Mouse (Mus musculus) kidney, postnatal 36 days (tissue): ENCODE measurements around the gene Sult6b2.

Experiments
- DNase-seq, 2 experiments: peaks; one replicate each; pipeline ENCODE4 v3.0.0; 2021 to 2022; ENCODE audit warnings: mixed read lengths in 2 of 2

Gene Sult6b2

DNA sequence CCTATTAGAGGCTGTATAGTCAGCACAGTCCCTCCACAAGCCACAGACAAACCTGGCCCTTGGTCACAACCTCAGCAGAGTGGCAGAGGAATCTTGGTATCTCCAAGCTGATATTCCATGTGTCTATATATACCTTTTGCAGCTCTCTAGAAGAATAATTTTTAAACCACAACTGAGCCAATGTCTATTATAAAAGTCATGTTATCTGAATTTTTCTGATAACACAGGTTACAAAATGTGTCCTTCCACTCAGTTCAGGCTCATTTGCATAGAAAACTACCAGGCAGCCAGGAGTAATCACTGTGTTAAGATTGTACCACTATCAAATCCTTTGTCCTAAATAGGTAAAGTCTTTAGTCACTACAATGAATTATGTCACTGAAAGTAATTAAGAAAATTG is at the start of gene Sult6b2:
Sult6b2 (minus strand) TSS at position 101 of the 400 bp plus-strand sequence.
- no peak for DNase-seq

DNA sequence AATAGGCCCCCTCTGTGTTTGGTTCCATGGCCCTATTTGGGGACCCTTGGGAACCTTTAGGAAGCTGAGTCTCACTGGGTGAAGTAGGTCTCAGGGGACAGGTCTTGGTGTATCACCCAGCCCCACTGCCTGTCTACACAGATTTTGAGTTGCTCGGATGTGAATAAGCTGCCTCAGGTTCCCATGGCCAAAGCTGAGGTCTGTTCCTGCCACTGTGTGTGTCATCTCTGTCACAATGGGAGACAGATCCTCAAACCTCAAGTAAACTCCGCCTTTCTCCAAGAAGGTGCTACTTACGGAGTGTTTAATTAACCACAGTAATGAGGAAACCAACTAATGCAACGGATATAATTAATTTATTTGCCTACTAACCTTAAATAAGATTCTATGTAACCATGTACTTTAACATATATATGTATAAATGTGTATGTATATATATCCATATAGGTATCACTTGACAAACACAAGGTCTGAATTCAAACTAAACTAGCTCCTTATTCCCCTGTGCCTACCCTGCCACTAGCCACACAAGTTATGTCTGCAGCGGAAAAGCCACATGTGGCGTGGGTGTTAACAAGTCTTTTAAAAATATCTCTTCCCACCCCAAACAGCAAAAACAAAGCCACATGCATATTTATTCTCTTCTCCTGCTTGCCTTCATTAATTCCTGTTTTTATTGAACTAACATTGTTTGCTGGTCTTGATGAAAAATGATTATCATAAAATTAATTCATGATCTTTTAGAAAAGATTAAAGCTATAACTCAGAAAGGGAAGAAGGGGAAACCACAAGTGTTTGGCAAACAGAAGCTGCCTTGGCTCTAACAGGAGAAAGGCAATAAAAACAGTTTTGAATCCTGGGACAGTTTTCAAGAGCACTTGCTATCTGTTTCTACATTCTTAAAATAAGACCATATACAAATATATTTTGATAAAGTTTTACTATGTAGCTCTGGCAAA is 48.4 kb upstream of the Sult6b2 start:
- no peak for DNase-seq

DNA sequence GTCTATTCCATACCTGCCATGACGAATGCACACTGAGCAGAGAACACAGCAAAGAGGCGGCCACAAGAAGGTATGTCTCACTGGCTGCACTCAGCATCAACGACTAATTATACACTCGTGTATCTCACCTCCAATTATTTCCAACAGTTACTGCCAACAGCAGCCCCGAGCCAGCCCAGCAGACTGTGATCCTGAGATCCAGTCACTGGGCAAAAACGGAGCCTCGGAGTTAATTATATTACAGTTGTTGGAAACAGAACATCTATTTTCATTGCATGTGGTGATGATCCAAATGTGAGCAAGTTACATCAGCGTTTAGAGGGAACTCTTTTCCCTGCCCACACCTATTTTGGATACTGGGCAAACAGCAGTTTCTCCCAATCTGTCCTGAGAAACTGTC is 46.1 kb upstream of the Sult6b2 start:
- DNase-seq = no peak

DNA sequence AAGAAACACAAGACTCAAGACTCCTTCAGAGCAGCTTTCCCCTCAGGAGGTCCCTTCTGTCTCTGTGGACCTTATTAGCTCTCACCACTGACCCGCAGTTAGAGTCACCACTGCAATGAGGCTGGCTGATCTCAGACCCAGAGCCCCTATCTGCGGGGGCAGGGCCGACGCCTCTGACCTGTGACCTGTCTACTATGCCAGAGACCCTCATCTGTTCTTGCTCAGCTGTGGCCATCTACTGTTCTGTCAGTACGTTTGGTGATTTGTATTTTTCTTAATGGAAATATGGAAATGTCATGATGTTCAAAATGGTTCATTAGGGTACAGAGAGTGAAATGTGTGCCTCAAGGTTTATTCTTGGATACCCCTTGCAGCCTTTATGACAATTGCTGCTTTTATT is 45.0 kb upstream of the Sult6b2 start:
- no peak for DNase-seq

DNA sequence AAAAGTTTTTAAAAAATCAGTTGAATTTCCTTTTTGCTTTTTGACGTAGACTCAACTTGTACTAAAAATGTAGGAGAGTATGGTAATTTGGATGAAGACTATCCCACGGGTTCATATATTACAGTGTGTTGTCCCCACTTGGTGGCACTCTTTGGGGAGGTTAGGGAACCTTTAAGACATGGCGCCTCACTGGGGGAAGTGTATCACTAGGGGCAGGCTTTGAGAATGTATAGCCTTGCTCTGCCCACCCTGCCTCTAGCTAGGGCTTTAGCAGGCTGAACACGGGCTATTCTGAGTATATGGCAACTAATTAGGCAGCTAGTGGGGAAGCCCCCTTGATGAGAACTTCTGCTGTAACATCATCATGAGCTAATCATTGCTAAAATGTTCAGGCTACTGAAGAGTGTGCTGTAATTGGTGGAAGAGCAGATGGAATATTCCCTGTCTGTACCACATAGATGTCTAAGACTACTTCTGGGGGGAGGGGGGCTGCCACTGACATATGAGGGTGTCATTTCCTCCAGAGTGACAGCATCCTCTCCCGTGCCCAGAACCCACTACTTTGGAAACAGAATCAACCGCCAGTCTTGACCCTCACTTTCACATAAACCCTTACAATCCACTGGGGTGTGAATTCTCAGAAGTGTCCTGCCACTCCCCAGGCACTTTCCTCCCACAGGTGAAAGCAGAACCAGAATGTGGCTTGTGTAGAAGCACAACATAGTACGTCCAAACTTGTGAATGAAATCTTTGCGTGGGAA is 43.8 kb upstream of the Sult6b2 start:
- DNase-seq = no peak

DNA sequence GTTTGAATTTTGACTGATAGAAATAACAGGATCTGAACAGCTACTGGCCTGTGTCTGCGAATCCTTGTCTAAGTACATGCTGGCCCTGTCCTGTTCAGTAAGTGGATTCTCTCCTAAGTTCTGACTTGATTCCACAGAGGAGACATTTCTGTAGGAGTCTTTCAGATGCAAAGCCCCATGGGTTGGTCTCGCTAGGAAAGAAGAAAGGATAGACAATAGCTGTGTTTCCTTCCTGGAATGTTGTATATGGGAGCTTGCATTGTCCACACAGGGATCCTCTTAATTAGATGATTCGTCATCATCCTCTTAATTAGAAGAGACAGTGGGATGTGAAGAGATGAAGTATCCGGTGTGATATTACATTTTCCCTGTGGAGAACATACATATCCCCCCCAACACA is 42.6 kb upstream of the Sult6b2 start:
- no peak for DNase-seq

DNA sequence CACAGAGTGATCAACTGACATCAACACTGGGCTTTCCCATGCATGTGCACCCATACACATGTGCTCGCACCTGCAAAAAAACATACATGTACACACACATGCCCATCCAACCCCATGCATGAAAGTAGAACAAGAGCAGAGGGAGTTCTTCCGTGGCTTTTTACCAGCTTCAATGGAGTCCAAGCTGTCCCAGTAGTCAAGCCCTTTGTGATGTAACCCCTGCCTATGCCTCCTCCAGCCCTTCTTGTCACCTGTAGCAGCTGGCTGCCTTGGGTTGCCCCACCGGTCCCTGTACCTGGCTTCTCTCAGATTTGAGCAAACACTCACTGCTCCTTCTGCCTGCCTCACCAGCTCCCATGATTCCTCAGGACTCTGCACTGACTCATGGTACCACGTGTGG is 40.8 kb upstream of the Sult6b2 start:
- no peak for DNase-seq

DNA sequence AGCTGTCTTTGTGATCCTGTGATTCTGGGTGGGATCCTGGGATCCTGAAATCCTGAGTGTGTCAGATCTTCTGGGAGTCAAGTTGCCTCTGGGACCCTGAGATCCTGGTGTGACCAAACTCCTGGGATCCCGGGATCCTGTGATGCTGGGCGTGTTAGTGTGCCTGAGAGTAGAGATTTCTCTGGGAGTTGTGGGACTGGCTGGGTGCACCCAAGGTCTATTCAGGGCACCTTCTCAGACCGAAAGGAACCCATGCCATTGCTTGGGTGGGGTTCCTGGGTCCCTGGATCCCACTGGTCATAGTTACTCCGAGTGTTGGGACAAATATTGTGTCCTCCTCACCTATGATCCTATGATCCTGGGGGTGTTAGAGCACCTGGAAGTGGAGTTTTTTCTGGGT is 39.8 kb upstream of the Sult6b2 start:
- no peak for DNase-seq

DNA sequence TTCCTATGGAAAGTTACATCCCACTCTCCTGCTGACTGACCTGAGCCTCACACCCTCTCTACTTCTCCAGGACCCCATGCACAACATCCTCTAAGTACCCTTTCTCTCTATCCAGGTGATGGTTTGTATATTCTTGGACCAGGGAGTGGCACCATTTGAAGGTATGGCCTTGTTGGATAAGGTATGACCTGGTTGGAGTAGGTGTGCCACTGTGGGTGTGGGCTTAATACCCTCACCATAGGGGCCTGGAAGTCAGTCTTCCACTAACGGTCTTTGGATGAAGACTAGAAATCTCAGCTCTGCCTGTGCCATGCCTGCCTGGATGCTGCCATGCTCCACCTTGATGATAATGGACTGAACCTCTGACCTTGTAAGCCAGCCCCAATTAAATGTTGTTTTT is 34.2 kb upstream of the Sult6b2 start:
- DNase-seq = no peak

DNA sequence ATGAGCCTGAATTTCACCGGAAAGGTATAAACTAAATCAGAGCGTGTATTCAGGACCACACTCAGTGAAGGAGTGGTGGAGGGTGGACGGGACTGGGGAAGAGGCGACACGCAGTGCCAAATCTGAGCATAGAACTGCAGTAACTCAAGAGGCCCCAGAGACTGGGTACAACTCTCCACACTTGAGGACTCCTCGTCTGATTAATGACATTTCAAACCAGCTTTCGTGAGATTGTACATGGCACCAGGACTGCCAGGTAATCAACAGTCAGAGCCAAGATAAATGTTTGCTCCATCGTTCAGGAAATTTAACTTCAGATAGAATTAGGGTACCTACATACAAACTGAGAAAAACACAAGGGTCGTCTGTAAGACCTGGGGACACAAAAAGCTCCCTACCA is 33.0 kb upstream of the Sult6b2 start:
- no peak for DNase-seq

DNA sequence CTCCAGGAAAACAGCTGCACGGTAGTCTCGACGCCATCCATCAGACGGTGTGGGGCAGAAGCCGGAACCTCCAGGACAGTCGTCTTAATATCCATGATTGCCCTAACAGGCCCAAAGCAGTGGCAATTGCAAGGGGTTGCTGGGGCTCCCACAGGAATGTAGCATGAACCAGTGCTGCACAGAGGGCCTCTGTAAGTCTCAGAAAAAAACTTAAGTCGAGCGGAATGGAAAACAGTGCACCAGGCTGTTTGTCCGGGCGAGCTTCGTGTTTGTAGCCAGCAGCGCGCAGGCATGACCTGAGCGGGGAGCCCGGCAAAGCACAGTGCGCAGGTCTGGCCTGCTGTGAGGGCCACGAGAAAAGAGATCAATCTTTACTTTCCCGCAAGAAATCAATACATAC is 31.4 kb upstream of the Sult6b2 start:
- no peak for DNase-seq

DNA sequence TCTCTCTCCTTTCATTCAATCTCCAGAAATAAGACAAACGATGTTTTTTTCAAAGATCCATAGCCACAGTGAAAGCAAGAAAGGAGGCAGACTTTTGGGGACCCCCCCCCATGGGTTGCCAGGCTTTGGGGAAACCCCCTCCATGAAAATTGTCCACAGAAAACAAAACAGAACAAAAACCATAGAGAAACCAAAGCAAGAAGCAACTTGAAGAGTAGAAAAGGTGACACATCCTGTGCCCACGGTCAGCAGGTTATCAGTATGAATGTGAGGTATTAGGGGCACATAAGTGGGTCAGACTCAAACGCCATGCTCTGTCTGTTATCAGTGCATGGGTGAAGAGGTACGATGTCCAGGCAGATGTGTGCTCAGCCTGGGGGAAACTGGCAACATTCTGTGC is 30.6 kb upstream of the Sult6b2 start:
- DNase-seq = no peak

DNA sequence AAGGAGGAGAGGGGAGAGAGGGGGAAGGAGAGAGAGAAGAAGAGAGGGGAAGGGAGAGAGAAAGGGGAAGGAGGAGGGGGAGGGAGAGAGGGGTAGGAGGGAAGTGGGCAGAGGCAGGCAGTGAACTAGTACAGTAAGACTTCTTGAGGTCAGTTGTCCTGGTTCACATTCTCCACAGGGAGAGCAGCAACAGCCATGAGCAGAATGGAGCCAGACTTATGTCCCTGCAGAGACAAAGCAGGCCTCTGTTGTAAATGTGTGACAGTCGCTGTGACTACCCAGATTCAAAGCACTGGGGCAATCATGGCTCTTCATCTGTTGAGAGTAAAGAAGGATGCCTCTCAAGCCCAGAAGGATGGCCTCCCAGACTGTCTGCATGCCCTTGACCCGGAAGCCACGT is 27.4 kb upstream of the Sult6b2 start:
- DNase-seq = no peak

DNA sequence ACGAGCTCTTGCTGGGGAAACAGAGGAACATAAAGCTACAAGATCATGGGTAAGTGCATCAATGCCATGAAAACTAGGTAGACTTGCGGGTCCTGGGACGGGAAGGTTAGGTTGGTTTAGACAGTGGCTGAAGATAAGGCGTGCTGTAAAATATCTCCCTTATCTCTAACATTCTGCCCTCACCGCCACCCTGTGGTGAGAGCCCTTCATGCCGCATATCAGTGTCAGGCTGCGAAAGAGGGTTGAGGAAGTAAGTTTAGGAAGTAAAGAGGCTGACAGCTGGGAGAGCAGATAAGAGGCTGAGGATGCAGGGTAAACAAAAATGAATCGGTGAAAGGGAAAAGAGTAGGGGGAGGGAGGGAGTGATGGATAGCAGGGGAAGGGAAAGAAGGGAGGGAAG is 26.9 kb upstream of the Sult6b2 start:
- DNase-seq = no peak

DNA sequence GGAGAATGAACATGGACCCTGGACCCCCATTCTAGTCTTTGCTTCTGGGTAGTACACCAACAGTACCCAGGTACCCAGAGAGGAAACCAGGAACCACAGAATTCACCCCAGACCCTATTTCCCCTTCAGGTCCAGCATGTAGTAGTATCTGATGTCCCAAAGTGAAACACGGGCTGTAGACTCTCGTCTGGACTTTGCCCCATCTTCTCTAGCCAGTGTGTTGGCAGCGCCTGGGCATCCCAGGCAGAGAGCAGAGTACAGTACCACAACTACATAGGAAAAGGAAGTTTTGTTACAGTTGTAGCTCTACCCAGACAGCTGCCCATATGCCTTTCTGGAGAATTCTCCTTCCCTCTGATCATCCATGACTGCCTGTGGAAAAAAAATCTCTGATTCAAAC is 25.9 kb upstream of the Sult6b2 start:
- peak; percentile 66 to 70 for DNase-seq

DNA sequence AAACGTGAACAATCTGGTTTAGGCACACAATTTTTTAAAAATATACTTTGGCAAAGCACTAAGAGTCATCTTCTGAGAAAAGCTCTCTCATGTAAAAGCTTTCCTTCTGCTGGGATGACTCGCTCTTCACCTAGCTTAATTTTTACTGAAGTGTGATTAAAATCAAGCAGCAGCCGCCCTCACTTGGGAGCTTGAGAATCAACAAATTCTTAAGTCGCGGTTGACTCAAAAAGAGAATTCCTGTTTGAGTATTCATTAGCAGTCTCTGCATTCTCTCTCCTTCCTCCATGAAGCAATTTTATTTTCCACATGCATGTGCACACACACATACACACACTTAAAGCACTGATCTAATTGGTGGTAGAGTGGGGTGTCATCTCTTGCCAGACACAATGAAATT is 21.1 kb upstream of the Sult6b2 start:
- no peak for DNase-seq

DNA sequence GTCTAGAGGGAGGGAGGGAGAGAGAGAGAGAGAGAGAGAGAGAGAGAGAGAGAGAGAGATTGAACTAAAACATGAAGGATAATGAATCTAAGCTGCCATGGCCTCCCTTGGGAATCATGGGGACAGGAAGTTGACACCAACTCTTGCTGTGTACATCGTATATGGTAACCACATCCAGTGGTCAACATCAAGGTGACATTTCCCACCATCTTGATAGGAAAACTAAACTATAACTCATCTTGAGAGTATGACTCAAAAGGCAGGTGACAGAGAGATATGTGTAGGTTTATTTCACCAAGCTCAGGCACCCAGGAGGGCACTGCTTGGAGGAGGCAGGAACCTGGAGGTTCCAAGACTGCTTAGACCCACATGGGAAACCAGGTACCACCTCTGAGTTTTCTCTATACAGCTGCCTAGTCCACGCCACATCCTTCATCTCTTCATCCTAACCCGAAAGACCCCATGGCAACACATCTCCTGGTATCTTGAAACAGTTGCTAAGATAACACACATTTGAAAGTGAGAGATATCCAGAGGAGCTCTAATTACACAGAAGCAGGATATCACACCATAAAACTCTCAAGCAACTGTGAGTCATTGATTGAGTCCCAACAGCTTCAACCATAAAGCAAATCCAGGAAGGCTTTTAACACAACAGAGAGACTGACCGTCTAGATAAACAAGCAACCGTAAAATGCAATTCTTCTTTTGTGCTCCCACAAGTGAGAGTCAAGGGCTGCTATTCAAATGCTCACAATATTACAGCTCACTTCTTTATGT is 18.9 kb upstream of the Sult6b2 start:
- DNase-seq = no peak

DNA sequence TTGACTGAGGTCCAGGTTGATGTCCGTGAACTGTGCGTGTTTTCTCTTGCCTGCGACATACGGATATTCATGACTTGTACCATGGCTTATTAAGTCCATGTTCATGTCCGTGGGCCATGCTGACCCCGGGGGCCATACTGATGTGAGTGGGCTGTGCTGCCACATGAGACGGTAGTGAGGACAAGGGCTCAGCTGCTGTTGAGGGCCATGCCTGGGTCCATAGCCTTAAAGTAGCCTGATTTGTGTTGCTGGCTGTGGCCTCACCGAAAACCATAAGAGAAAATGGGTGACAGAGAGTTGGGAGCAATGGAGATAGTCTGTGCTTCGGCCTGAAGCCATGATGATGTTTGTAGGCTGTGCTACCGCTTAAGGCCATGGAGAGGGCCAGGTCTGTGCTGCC is 14.0 kb upstream of the Sult6b2 start:
- no peak for DNase-seq

DNA sequence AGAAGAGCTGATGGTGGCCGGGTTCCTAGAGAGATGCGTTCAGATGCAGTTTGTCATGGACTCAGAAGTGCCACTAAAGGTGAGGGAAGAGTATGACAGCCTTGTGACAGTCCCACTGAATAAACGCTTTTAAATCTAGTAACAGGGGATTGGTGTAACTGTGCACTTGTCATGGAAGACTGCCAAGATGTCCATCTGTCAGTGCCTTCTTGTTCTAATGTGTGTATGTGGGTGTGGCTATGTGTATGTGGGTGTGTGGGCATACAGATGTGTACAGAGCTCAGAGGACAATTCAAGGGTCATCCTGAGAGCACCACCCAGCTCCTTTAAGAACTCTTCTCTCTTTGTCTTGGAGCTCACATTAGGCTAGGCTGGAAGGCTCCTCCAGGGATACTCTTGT is 11.2 kb upstream of the Sult6b2 start:
- DNase-seq = no peak

DNA sequence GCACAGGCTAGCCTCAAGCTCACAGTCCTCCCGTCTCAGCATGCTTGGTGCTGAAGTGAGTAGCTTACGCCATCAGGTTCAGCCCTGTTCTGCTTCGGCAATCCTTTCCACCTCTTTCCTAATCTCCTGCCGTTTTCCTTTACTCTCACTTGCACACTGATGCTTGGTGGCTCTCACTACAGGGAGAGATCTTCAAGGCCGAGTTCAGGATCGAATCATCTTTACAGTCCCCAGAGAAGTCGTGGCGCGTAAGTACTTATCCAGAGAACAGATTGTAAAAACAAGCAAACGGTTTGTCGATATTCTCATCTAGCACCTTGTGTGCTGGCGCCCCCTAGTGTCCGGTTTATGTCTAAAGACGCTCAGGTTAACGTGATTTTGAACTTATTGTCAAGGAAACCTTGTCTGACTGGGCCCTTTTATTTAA is 10.2 kb upstream of the Sult6b2 start:
- DNase-seq = peak; percentile 89 to 96

DNA sequence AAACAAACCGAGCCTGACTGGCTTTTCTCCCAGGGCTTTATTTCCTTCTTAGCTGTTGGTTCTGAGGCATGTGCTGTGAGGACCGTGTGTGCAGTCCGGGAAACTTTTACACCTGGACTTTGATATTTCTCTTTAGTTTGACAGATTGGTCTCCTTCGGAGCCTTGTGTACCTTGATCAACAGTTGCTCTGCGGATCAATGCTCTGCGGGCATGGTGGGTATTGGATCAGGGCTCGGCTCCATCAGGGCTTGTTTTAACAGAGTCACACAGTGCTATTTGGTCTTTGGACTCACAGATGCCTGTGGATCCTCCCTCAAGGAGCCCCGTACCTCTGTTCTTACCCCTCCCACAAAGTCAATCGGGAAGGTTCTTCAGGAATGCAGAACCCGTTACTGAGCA is 9.7 kb upstream of the Sult6b2 start:
- DNase-seq = peak; percentile 42 to 49

DNA sequence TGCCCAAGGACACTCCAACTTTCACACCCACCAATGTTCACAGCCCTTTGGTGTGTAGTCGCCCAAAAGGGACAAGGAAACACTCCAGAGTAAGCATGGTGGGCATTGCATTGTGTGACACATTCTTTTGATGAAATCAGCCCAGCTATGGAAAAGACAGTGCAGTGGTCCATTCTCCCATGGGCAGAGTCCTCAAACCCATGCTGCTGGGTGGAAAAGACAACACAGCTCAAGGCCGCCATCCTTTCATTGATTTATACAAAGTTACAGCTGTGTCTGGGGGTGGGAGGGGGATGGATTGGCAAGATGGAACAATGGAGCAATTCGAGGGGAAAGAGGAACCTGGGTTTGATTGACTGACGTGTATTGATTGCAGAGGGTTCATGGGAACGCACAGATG is 8.7 kb upstream of the Sult6b2 start:
- DNase-seq = no peak

DNA sequence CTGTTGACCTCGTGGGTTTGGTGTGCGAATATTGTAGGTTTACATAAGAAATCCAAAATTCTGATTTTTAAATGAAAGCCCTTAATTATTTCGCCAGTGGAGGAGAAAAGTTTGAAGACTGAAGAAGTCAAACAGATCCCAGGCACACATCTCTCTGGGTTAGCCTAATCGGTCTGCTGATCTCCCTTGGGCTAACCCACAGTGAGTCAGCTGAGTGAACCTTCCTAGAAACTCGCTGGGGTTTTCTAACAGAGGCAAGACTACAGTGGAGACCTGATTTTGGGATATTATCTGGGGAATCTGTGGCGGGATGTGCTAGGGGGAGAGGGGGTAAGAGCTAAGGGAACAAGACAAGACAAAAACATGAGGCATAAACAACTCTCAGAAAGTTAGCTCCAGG is 5.9 kb upstream of the Sult6b2 start:
- DNase-seq = no peak
